Mouse (Mus musculus): ENCODE results near the gene 9230104L09Rik. TPM values are rescaled to one million over a fixed set of nuclear protein-coding genes. Genes with fewer than 3 reads are reported as not detected.

Gene 9230104L09Rik
- total and polyA plus RNA-seq, 2 experiments from 2014 or later: 0.67 TPM; not detected in 1

DNA sequence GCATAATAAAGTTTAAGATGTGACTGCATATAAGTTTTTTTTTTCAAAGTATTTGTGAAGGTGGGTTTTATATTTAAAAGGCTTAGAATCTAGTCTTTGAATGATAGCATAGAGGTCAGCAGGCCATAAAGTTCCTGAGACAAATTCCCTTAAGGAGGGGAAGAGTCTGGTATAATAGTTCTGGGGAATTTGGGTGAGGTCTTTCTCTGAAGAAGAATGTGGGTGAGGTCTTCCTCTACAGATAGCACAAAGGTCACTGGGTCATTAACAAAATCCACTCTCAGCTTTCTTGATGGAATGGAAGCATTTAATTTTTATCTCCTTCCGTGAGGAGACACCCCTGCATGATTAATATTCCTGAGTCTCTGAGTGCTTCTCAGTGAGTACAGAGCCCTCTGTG is 38.9 kb downstream of the 9230104L09Rik start:
- H3K9me3 ChIP-seq (ENCODE audit: low read length): no peaks in the 10 kb centered on the region
- ATAC-seq (no peak), DNase-seq (no peak)
- no peak overlapping the region for H3K4me2 ChIP-seq (ENCODE audit: low read depth)
- 64% methylated on average over 1 of the region's 1 CpGs for WGBS
- H3K36me3 ChIP-seq (ENCODE audit: insufficient read depth): no peaks in the 10 kb centered on the region
- no peak overlapping the region for H3K4me3 ChIP-seq (ENCODE audit: low read depth, low read length)
- no peaks in the 10 kb centered on the region for H3K4me1 ChIP-seq (ENCODE audit: insufficient read depth)
- H3K9ac ChIP-seq: no peak overlapping the region
- no peak for TF ChIP-seq CTCF (IDR thresholded peaks at IDR 0.05; ENCODE audit: low read depth)
- H3K27ac ChIP-seq (ENCODE audit: low read depth, low read length): no peak overlapping the region
- no peaks in the 10 kb centered on the region for H3K27me3 ChIP-seq (ENCODE audit: insufficient read depth, low read length)

DNA sequence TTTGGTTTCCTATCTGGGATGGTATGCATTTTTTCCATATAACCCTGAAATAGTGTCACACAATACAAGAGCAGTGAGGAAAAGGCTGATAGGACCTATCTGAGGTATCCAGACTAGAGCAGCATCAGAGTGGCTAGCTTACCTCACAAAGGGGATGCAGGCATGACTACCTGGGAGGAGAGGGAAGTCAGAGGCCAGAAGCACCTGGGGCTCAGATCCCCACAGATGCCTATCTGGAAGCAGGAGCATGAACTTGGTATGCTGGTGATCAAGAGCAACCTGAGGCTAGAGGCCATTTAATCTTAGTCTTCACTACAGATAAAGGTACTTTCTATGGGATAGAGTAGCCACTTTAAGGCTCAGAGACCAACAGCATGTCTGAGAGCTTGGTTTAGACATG is 44.9 kb downstream of the 9230104L09Rik start, which contains the start of gene Cst13:
Gene Cst13, plus strand, starts transcription at position 173 of the 400 bp plus-strand sequence.
- TF ChIP-seq CTCF (IDR thresholded peaks at IDR 0.05; ENCODE audit: low read depth): no peak
- no peaks in the 10 kb centered on the region for H3K27me3 ChIP-seq (ENCODE audit: insufficient read depth, low read length)
- H3K27ac ChIP-seq (ENCODE audit: low read depth, low read length): no peak within 1 kb of the TSS
- ATAC-seq (no peak), DNase-seq (no peak)
- H3K4me1 ChIP-seq (ENCODE audit: insufficient read depth): no peaks in the 10 kb centered on the region
- H3K4me2 ChIP-seq (ENCODE audit: low read depth): no peak within 1 kb of the TSS
- no peak within 1 kb of the TSS for H3K4me3 ChIP-seq (ENCODE audit: low read depth, low read length)
- H3K36me3 ChIP-seq (ENCODE audit: insufficient read depth): no peaks in the 10 kb centered on the region
- no peaks in the 10 kb centered on the region for H3K9me3 ChIP-seq (ENCODE audit: low read length)
- no peak within 1 kb of the TSS for H3K9ac ChIP-seq

DNA sequence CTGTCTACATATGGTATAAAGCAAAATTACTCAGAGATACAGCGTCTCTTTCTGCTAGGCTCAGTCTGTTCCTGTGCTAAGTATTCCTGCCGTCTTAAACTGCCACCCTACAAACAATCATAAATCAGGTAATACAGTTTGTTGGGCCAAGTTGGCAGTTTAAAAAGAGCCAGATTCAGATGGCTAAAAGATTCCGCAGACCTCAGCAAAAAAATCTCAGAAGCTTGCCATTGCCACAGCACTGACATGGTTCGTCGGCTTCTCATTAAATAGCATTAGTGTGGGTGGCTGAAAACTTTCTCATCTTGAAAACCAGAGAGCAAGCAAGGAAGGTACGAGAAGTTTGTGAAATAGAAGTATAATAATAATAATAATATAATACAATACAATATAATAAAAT is 58.1 kb downstream of the 9230104L09Rik start:
- Histone ChIP-seq H3K9ac (no peak overlapping the region), H3K4me3 (ENCODE audit: low read depth, low read length) (no peak overlapping the region), H3K27ac (ENCODE audit: low read depth, low read length) (no peak overlapping the region), H3K27me3 (ENCODE audit: insufficient read depth, low read length) (no peaks in the 10 kb centered on the region), H3K9me3 (ENCODE audit: low read length) (no peaks in the 10 kb centered on the region), H3K4me2 (ENCODE audit: low read depth) (no peak overlapping the region), H3K36me3 (ENCODE audit: insufficient read depth) (no peaks in the 10 kb centered on the region), H3K4me1 (ENCODE audit: insufficient read depth) (no peaks in the 10 kb centered on the region)
- TF ChIP-seq CTCF (IDR thresholded peaks at IDR 0.05; ENCODE audit: low read depth): no peak
- 79% methylated on average over 6 of the region's 6 CpGs for WGBS
- ATAC-seq (no peak), DNase-seq (no peak)

DNA sequence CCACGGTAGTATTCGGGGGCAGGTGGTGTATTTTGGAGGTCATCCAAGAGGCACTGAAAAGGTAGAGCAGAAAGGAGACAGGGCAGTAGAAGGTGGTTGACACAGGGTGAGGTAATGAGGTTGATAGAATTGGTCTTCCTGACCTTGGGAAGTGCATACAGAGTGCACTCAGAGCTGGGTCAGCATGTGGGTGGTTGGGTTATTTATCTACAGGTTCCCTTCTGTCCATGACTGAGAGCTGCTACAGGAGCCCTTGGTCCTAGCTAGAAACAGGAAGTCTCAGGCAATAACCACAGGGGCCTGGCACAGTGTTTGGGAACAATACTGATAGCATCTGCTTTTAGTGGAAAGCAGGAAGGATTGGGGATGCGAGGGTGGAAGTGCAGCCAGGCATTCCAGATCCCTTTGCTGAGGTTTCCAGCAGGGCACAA is 63.3 kb downstream of the 9230104L09Rik start:
- H3K4me3 ChIP-seq (ENCODE audit: low read depth, low read length): no peak overlapping the region
- no peaks in the 10 kb centered on the region for H3K9me3 ChIP-seq (ENCODE audit: low read length)
- H3K27ac ChIP-seq (ENCODE audit: low read depth, low read length): no peak overlapping the region
- H3K36me3 ChIP-seq (ENCODE audit: insufficient read depth): no peaks in the 10 kb centered on the region
- H3K9ac ChIP-seq: no peak overlapping the region
- no peak overlapping the region for H3K4me2 ChIP-seq (ENCODE audit: low read depth)
- no peaks in the 10 kb centered on the region for H3K4me1 ChIP-seq (ENCODE audit: insufficient read depth)
- 53% methylated on average over 3 of the region's 3 CpGs for WGBS
- no peak for TF ChIP-seq CTCF (IDR thresholded peaks at IDR 0.05; ENCODE audit: low read depth)
- H3K27me3 ChIP-seq (ENCODE audit: insufficient read depth, low read length): no peaks in the 10 kb centered on the region
- no peak for ATAC-seq
- DNase-seq: no peak

DNA sequence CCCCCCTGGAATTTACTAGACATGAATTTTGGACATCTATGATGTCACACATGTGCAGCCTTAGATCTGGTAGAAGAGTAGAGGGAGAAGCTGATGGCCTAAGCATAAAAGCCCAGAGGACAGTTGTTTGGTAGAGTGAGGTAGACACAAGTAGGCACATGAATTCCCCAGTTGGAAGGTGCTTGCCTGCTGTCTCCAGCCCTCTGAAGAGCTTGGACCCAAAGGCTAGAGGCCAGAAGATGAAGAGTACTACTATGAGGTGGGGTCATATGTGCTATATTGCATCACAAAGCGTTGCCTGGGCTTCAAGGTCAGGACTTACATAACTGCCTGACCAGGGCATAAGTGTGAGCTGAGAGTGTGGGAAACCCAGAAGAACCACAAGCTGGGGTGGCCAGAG is 66.4 kb downstream of the 9230104L09Rik start, which contains the start of gene Cst8:
Gene Cst8, plus strand, starts transcription at position 301 of the 400 bp plus-strand sequence.
- ATAC-seq (no peak), DNase-seq (no peak)
- Histone ChIP-seq H3K4me2 (ENCODE audit: low read depth) (no peak within 1 kb of the TSS), H3K4me3 (ENCODE audit: low read depth, low read length) (no peak within 1 kb of the TSS), H3K27ac (ENCODE audit: low read depth, low read length) (no peak within 1 kb of the TSS), H3K4me1 (ENCODE audit: insufficient read depth) (no peaks in the 10 kb centered on the region), H3K9ac (no peak within 1 kb of the TSS), H3K9me3 (ENCODE audit: low read length) (no peaks in the 10 kb centered on the region), H3K27me3 (ENCODE audit: insufficient read depth, low read length) (no peaks in the 10 kb centered on the region), H3K36me3 (ENCODE audit: insufficient read depth) (no peaks in the 10 kb centered on the region)
- TF ChIP-seq CTCF (IDR thresholded peaks at IDR 0.05; ENCODE audit: low read depth): no peak
- 87% methylated on average over 1 of the region's 1 CpGs for WGBS

Other genes starting within 250 kb of the 9230104L09Rik start
- gene Nxt1, start 192.4 kb downstream of the 9230104L09Rik start, total RNA-seq (2014; rRNA removed): 26.9 and 34.6 TPM in 2 replicates
- 29.6 and 38.4 TPM in 2 replicates for gene Nxt1, start 192.4 kb downstream of the 9230104L09Rik start, polyA plus RNA-seq (2015; fragmentation: Nextera tagmentation; extraction: Ambion mirVana)
- 21.8 and 22.2 TPM in 2 replicates for gene Gzf1, start 184.0 kb downstream of the 9230104L09Rik start, total RNA-seq (2014; rRNA removed)
- 12.8 and 15.0 TPM in 2 replicates for gene Gzf1, start 184.0 kb downstream of the 9230104L09Rik start, polyA plus RNA-seq (2015; fragmentation: Nextera tagmentation; extraction: Ambion mirVana)
- 124 and 142 TPM in 2 replicates for gene Napb, start 132.6 kb downstream of the 9230104L09Rik start, total RNA-seq (2014; rRNA removed)
- gene Napb, start 132.6 kb downstream of the 9230104L09Rik start, polyA plus RNA-seq (2015; fragmentation: Nextera tagmentation; extraction: Ambion mirVana): 41.1 and 76.3 TPM in 2 replicates
- not detected in 2 replicates for gene Cstl1, start 114.7 kb downstream of the 9230104L09Rik start, total RNA-seq (2014; rRNA removed)
- gene Cstl1, start 114.7 kb downstream of the 9230104L09Rik start, polyA plus RNA-seq (2015; fragmentation: Nextera tagmentation; extraction: Ambion mirVana): not detected in 2 replicates
- gene Cst11, start 93.5 kb downstream of the 9230104L09Rik start, total RNA-seq (2014; rRNA removed): not detected in 2 replicates
- not detected in 2 replicates for gene Cst11, start 93.5 kb downstream of the 9230104L09Rik start, polyA plus RNA-seq (2015; fragmentation: Nextera tagmentation; extraction: Ambion mirVana)
- gene 8030411F24Rik, start 83.0 kb downstream of the 9230104L09Rik start, total RNA-seq (2014; rRNA removed): not detected in 2 replicates
- gene 8030411F24Rik, start 83.0 kb downstream of the 9230104L09Rik start, polyA plus RNA-seq (2015; fragmentation: Nextera tagmentation; extraction: Ambion mirVana): not detected in 2 replicates
- gene Cst12, start 75.7 kb downstream of the 9230104L09Rik start, total RNA-seq (2014; rRNA removed): not detected in 2 replicates
- not detected in 2 replicates for gene Cst12, start 75.7 kb downstream of the 9230104L09Rik start, polyA plus RNA-seq (2015; fragmentation: Nextera tagmentation; extraction: Ambion mirVana)
- not detected in 2 replicates for gene Cst8, start 66.3 kb downstream of the 9230104L09Rik start, total RNA-seq (2014; rRNA removed)
- not detected in 2 replicates for gene Cst8, start 66.3 kb downstream of the 9230104L09Rik start, polyA plus RNA-seq (2015; fragmentation: Nextera tagmentation; extraction: Ambion mirVana)
- not detected in 2 replicates for gene Cst13, start 45.0 kb downstream of the 9230104L09Rik start, total RNA-seq (2014; rRNA removed)
- gene Cst13, start 45.0 kb downstream of the 9230104L09Rik start, polyA plus RNA-seq (2015; fragmentation: Nextera tagmentation; extraction: Ambion mirVana): not detected in 2 replicates
- not detected in 2 replicates for gene Cst9, start 29.9 kb downstream of the 9230104L09Rik start, total RNA-seq (2014; rRNA removed)
- gene Cst9, start 29.9 kb downstream of the 9230104L09Rik start, polyA plus RNA-seq (2015; fragmentation: Nextera tagmentation; extraction: Ambion mirVana): not detected in 2 replicates
- 495 and 652 TPM in 2 replicates for gene Cst3, start 10.7 kb upstream of the 9230104L09Rik start, total RNA-seq (2014; rRNA removed)
- gene Cst3, start 10.7 kb upstream of the 9230104L09Rik start, polyA plus RNA-seq (2015; fragmentation: Nextera tagmentation; extraction: Ambion mirVana): 1,133 and 1,187 TPM in 2 replicates
- not detected in 2 replicates for gene Gm1330, start 138.2 kb upstream of the 9230104L09Rik start, total RNA-seq (2014; rRNA removed)
- not detected in 2 replicates for gene Gm1330, start 138.2 kb upstream of the 9230104L09Rik start, polyA plus RNA-seq (2015; fragmentation: Nextera tagmentation; extraction: Ambion mirVana)
- gene Gm10750, start 152.2 kb upstream of the 9230104L09Rik start, total RNA-seq (2014; rRNA removed): not detected in 2 replicates
- gene Gm10750, start 152.2 kb upstream of the 9230104L09Rik start, polyA plus RNA-seq (2015; fragmentation: Nextera tagmentation; extraction: Ambion mirVana): not detected in 2 replicates

Data from forebrain, postnatal 0 days (tissue).